Mouse (Mus musculus): ENCODE results near the gene Pcca.

The Pcca gene

GRCm38 (mm10) chr14:122888480-122888872 lies 354.4 kb downstream of the Pcca start:
- DNase-seq = no peak

- no peak for DNase-seq
Observed at GRCm38 (mm10) chr14:122891470-122891968, 357.4 kb downstream of the Pcca start.

- DNase-seq = no peak
Observed at GRCm38 (mm10) chr14:122896106-122896505, 362.0 kb downstream of the Pcca start.

- no peak for DNase-seq
Observed at GRCm38 (mm10) chr14:122898550-122898949, 364.4 kb downstream of the Pcca start.

- DNase-seq = no peak
Observed at GRCm38 (mm10) chr14:122900679-122901078, 366.6 kb downstream of the Pcca start.

- no peak for DNase-seq
Observed at GRCm38 (mm10) chr14:122901177-122901576, 367.1 kb downstream of the Pcca start.

- no peak for DNase-seq
Observed at GRCm38 (mm10) chr14:122901715-122902114, 367.6 kb downstream of the Pcca start.

GRCm38 (mm10) chr14:122902136-122902535 lies 368.0 kb downstream of the Pcca start:
- peak; percentile 94 to 96 for DNase-seq

GRCm38 (mm10) chr14:122902884-122903283 lies 368.8 kb downstream of the Pcca start:
- peak; percentile 91 to 95 for DNase-seq

- peak; percentile 40 to 51 for DNase-seq
Observed at GRCm38 (mm10) chr14:122903923-122904351, 369.8 kb downstream of the Pcca start.

GRCm38 (mm10) chr14:122905007-122905406 lies 370.9 kb downstream of the Pcca start:
- no peak for DNase-seq

- no peak for DNase-seq
Observed at GRCm38 (mm10) chr14:122908075-122908474, 374.0 kb downstream of the Pcca start.

GRCm38 (mm10) chr14:122909368-122910091 lies 375.4 kb downstream of the Pcca start:
- no peak for DNase-seq

- DNase-seq = no peak
Observed at GRCm38 (mm10) chr14:122911265-122911664, 377.1 kb downstream of the Pcca start.

GRCm38 (mm10) chr14:122912137-122912536 lies 378.0 kb downstream of the Pcca start:
- DNase-seq = no peak

- peak; percentile 81 to 92 for DNase-seq
Observed at GRCm38 (mm10) chr14:122912812-122913498, 378.8 kb downstream of the Pcca start.

- DNase-seq = no peak
Observed at GRCm38 (mm10) chr14:122913657-122914056, 379.5 kb downstream of the Pcca start, which contains the start of gene Ggact. Gene Ggact (minus strand): TSS chr14:122913757.

GRCm38 (mm10) chr14:122917676-122918075 lies 383.6 kb downstream of the Pcca start:
- DNase-seq = no peak

GRCm38 (mm10) chr14:122920011-122920410 lies 385.9 kb downstream of the Pcca start:
- DNase-seq = no peak

GRCm38 (mm10) chr14:122936460-122936859 lies 402.3 kb downstream of the Pcca start:
- DNase-seq = no peak

Data from kidney, postnatal 25 days (tissue).